Mouse (Mus musculus): ENCODE measurements at regions not wholly inside any gene's neighbourhood (a gene's known extent, or its start where the extent isn't known, plus 50 kb on each side); places are given as distances from the start of the nearest gene placed in this dataset.

DNA sequence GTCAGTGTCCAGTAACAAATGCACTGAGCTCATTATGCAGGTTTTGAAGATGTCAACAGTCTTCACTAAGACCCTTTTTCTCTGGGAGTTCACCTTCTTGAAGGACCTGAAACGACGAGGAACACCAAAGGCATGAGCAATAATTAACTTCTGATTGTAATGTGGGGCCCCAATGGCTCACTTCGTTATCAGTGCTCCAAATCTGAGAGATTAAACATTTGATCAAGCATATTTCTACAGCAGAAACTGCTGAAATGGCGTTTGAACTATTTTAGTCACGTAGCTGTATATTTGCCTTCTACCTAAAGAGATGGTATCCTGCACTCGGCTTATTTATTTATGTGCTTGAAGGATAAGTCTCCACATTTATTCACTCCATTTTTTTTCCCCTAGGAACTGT is 80.6 kb downstream of the Mbip start:
- TF ChIP-seq CTCF (IDR thresholded peaks at IDR 0.05) (no peak), EP300 (IDR thresholded peaks at IDR 0.05) (peak; percentile 79)
